Mouse (Mus musculus) urinary bladder, postnatal 10 days (tissue): ENCODE data around the gene Nin.

Source experiments
- DNase-seq: peaks from one replicate; pipeline ENCODE4 v3.0.0; 2022; ENCODE audit warnings: low spot score

Gene Nin

GRCm38 (mm10) chr12:70082935-70083532 lies 30.5 kb downstream of the Nin start:
- DNase-seq, result no peak

- no peak for DNase-seq
Measured at GRCm38 (mm10) chr12:70082485-70082884, 31.0 kb downstream of the Nin start.

- no peak for DNase-seq
Measured at GRCm38 (mm10) chr12:70078471-70079025, 35.0 kb downstream of the Nin start.

- no peak for DNase-seq
Measured at GRCm38 (mm10) chr12:70076493-70076892, 37.0 kb downstream of the Nin start.

GRCm38 (mm10) chr12:70075001-70075400 lies 38.5 kb downstream of the Nin start:
- DNase-seq, result no peak

- no peak for DNase-seq
Measured at GRCm38 (mm10) chr12:70070888-70071287, 42.6 kb downstream of the Nin start.

- DNase-seq, result no peak
Measured at GRCm38 (mm10) chr12:70070306-70070705, 43.2 kb downstream of the Nin start.

- no peak for DNase-seq
Measured at GRCm38 (mm10) chr12:70068647-70069257, 44.8 kb downstream of the Nin start.

GRCm38 (mm10) chr12:70067849-70068248 lies 45.7 kb downstream of the Nin start:
- no peak for DNase-seq

GRCm38 (mm10) chr12:70062114-70062513 lies 51.4 kb downstream of the Nin start:
- DNase-seq, result no peak

GRCm38 (mm10) chr12:70058956-70059851 lies 54.3 kb downstream of the Nin start:
- DNase-seq, result no peak

- DNase-seq, result no peak
Measured at GRCm38 (mm10) chr12:70050699-70051098, 62.8 kb downstream of the Nin start.

- no peak for DNase-seq
Measured at GRCm38 (mm10) chr12:70048741-70049140, 64.8 kb downstream of the Nin start.

- DNase-seq, result no peak
Measured at GRCm38 (mm10) chr12:70047281-70047680, 66.2 kb downstream of the Nin start.

GRCm38 (mm10) chr12:70044353-70044752 lies 69.2 kb downstream of the Nin start:
- DNase-seq, result no peak

- no peak for DNase-seq
Measured at GRCm38 (mm10) chr12:70043421-70043820, 70.1 kb downstream of the Nin start.

- DNase-seq, result no peak
Measured at GRCm38 (mm10) chr12:70040981-70041380, 72.5 kb downstream of the Nin start.

- no peak for DNase-seq
Measured at GRCm38 (mm10) chr12:70036722-70037305, 76.7 kb downstream of the Nin start.

GRCm38 (mm10) chr12:70026233-70026632 lies 87.3 kb downstream of the Nin start:
- DNase-seq, result no peak

- no peak for DNase-seq
Measured at GRCm38 (mm10) chr12:70025431-70025830, 88.1 kb downstream of the Nin start.

GRCm38 (mm10) chr12:70023580-70023979 lies 89.9 kb downstream of the Nin start:
- no peak for DNase-seq

- DNase-seq, result no peak
Measured at GRCm38 (mm10) chr12:70018153-70018552, 95.4 kb downstream of the Nin start.
